Mouse (Mus musculus) embryonic facial prominence, embryonic 11.5 days (tissue): ENCODE data around the gene Atp1a2. TPM values are rescaled to one million over a fixed set of nuclear protein-coding genes. Genes with fewer than 3 reads are reported as not detected.
A peak's percentile ranks its signal among the peaks of the same experiment; 100 is the strongest.

Experiments used
- ATAC-seq: fragments of 200-750 bp; cut with Nextera tagmentation; replicated peaks from 2 replicates; pipeline ENCODE4 v1.8.0; 2017; ENCODE audit warnings: low read depth; ENCODE audit not compliant: insufficient number of reproducible peaks, low FRiP score, low TSS enrichment
- DNase-seq: peaks from one replicate; pipeline ENCODE4 v3.0.0-alpha.2; 2015; ENCODE audit warnings: low spot score
- H3K27ac ChIP-seq: fragments of 300-500 bp; sonication (generic); replicated peaks from 2 replicates; pipeline ENCODE4 v1.5.1; 2014; ENCODE audit warnings: mild to moderate bottlenecking, low read depth, low read length, control low read depth
- H3K27me3 ChIP-seq: fragments of 300-500 bp; sonication (generic); 2 replicates; pipeline ENCODE4 v1.6.1; 2014; ENCODE audit warnings: mild to moderate bottlenecking, low read length, moderate library complexity, mixed read lengths; ENCODE audit not compliant: control insufficient read depth, insufficient read depth
- H3K36me3 ChIP-seq: fragments of 300-500 bp; sonication (generic); replicated peaks from 2 replicates; pipeline ENCODE4 v1.6.1; 2014; ENCODE audit warnings: low read depth, mild to moderate bottlenecking, low read length, moderate library complexity, mixed read lengths; ENCODE audit not compliant: control insufficient read depth, insufficient read depth
- H3K4me1 ChIP-seq: fragments of 300-500 bp; sonication (generic); 2 replicates; pipeline ENCODE4 v1.6.1; 2014; ENCODE audit warnings: low read length, mixed read lengths; ENCODE audit not compliant: control insufficient read depth, insufficient read depth
- H3K4me2 ChIP-seq: fragments of 300-500 bp; sonication (generic); 2 replicates; pipeline ENCODE4 v1.6.1; 2014; ENCODE audit warnings: low read depth, mild to moderate bottlenecking, control low read depth, low read length, moderate library complexity
- H3K4me3 ChIP-seq: fragments of 300-500 bp; sonication (generic); 2 replicates; pipeline ENCODE4 v1.5.1; 2014; ENCODE audit warnings: low read depth, low read length, control low read depth
- H3K9ac ChIP-seq: fragments of 300-500 bp; sonication (generic); replicated peaks from 2 replicates; pipeline ENCODE4 v1.6.1; 2014; ENCODE audit warnings: mild to moderate bottlenecking, control low read depth, low read length
- H3K9me3 ChIP-seq: fragments of 300-500 bp; sonication (generic); replicated peaks from 2 replicates; pipeline ENCODE4 v1.6.1; 2016; ENCODE audit warnings: mild to moderate bottlenecking, low read length, inconsistent platforms, mixed read lengths; ENCODE audit not compliant: control insufficient read depth
- WGBS: fragments of 180-500 bp; shearing (Covaris S2); extraction: QIAGEN DNeasy Blood & Tissue Kit; methylation state at CpG from one replicate; pipeline ENCODE4 v1.1.7; 2014; 5-methylcytosine and 5-hydroxymethylcytosine counted together
- polyA plus RNA-seq: library from polyadenylated mRNA; unstranded; fragments of >200 nt; fragmentation: Nextera tagmentation; extraction: Ambion mirVana; gene quantifications from 2 replicates; pipeline ENCODE4 v1.2.1, GENCODE M21; 2014

Gene Atp1a2
- polyA plus RNA-seq, 1 experiment from 2014 or later: 0.65 TPM

- no peaks in the 10 kb centered on the region for H3K4me1 ChIP-seq
- peak within 1 kb of the TSS; percentile 22; the same call in 1 of the 2 replicates for H3K9ac ChIP-seq
- peak within 1 kb of the TSS; percentile 60 for H3K4me2 ChIP-seq
- H3K27ac ChIP-seq: no peak within 1 kb of the TSS
- peak within 1 kb of the TSS; percentile 33 for H3K4me3 ChIP-seq
- H3K36me3 ChIP-seq: no peaks in the 10 kb centered on the region
- ATAC-seq (peak; percentile 89), DNase-seq (peak; percentile 88)
- H3K27me3 ChIP-seq: peaks cover 20% of the 10 kb centered on the region
- no peaks in the 10 kb centered on the region for H3K9me3 ChIP-seq
- WGBS: 2% methylated on average over 38 of the region's 38 CpGs
Measured at GRCm38 (mm10) chr1:172340729-172341321, 43.0 kb upstream of the Atp1a2 start, which contains the start of gene Kcnj10. Gene Kcnj10 (plus strand): TSS chr1:172341210.

DNA sequence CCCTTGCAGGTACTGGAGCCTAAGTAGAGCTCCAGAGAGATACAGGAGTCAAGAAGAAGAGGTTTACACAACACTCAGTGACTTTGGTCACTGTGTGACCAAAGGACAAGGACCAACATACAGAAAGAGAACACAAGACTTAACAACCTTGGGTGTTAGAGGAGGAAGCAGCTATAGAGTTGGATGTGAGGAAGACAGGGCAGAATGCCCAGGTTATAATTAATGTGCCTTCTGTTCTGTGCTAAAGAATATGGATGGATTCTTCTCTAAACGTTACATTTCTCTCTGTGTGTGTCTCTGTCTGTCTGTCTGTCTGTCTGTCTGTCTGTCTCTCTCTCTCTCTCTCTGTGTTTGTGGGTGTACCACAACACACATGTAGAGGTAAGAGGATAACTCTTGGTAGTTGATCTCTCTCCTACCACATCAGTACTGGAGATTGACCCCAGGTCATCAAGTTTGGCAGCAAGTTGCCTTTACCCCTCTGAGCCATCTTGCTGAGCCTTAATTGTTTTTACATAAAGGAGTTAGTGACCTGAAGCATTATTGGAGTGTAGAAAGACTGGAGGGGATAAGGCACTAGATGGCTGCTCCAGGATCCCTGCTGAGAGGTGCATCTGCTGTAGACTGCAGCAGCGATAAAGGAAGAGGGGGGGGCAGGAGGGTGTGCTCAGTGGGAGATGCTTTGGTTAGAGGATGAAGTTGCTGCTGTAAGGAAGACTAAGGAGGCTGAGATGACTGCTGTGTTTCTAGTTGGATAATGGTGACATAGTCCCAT, 39.7 kb upstream of the Atp1a2 start:
- Histone ChIP-seq H3K9me3 (no peaks in the 10 kb centered on the region), H3K4me2 (no peak overlapping the region), H3K27me3 (peaks cover 20% of the 10 kb centered on the region), H3K36me3 (no peaks in the 10 kb centered on the region), H3K27ac (no peak overlapping the region), H3K4me1 (no peaks in the 10 kb centered on the region), H3K9ac (no peak overlapping the region), H3K4me3 (no peak overlapping the region)
- DNase-seq (no peak), ATAC-seq (no peak)
- 46% methylated on average over 2 of the region's 2 CpGs for WGBS

GRCm38 (mm10) chr1:172335804-172336203, 37.9 kb upstream of the Atp1a2 start:
- H3K9ac ChIP-seq: no peak overlapping the region
- no peaks in the 10 kb centered on the region for H3K4me1 ChIP-seq
- no peak overlapping the region for H3K4me3 ChIP-seq
- DNase-seq: no peak
- no peak overlapping the region for H3K27ac ChIP-seq
- no peaks in the 10 kb centered on the region for H3K9me3 ChIP-seq
- 76% methylated on average over 15 of the region's 15 CpGs for WGBS
- H3K36me3 ChIP-seq: no peaks in the 10 kb centered on the region
- H3K27me3 ChIP-seq: peaks cover 9% of the 10 kb centered on the region
- no peak for ATAC-seq
- H3K4me2 ChIP-seq: no peak overlapping the region

DNA sequence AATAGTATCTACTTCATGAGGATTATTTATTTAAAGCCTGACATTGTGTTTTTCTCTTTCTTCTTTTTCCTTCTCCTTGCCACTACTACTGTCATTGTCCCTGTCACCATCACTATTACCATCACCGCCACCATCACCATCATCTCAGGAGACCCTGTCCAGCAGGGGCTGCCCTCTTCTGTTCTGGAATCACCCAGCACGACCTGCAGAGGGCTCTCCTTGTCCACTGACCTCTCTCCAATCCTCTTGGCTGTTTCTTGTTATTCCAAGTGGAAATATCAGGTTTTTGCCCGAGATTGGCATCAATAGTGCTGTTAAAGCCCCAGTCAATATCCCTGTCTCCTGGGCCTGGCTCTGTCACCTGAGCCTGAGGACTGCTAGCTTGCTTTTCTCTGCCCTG, 35.6 kb upstream of the Atp1a2 start:
- ATAC-seq: no peak
- 21% methylated on average over 3 of the region's 3 CpGs for WGBS
- no peaks in the 10 kb centered on the region for H3K36me3 ChIP-seq
- no peak for DNase-seq
- no peaks in the 10 kb centered on the region for H3K4me1 ChIP-seq
- no peak overlapping the region for H3K27ac ChIP-seq
- H3K4me3 ChIP-seq: no peak overlapping the region
- H3K9me3 ChIP-seq: no peaks in the 10 kb centered on the region
- H3K27me3 ChIP-seq: peaks cover 2% of the 10 kb centered on the region; the same call in 1 of the 2 replicates
- H3K4me2 ChIP-seq: no peak overlapping the region
- no peak overlapping the region for H3K9ac ChIP-seq

DNA sequence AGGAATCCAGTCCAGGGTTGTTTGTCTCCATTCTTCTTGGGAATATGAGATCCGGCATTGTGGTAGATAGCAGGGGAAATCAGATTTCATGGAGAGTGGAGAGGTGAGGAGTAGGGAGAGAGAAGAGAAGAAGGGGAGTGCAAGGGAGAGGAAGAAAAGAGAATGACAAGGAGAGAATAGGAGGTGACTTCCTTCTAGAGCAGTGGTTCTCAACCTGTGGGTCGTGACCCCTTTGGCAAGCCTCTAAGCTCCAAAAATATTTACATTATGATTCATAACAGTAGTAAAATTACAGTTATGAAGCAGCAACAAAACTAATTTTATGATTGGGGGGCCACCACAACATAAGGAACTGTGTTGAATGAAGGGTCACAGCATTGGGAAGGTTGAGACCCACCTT, 35.1 kb upstream of the Atp1a2 start:
- ATAC-seq: no peak
- Histone ChIP-seq H3K9me3 (no peaks in the 10 kb centered on the region), H3K36me3 (no peaks in the 10 kb centered on the region), H3K4me3 (no peak overlapping the region), H3K4me2 (no peak overlapping the region), H3K4me1 (no peaks in the 10 kb centered on the region), H3K27me3 (peaks cover 6% of the 10 kb centered on the region), H3K27ac (no peak overlapping the region), H3K9ac (no peak overlapping the region)
- 84% methylated on average over 2 of the region's 2 CpGs for WGBS
- DNase-seq: no peak

- 75% methylated on average over 8 of the region's 8 CpGs for WGBS
- Histone ChIP-seq H3K4me1 (no peaks in the 10 kb centered on the region; the same call in 1 of the 2 replicates), H3K9ac (no peak overlapping the region), H3K27me3 (peaks cover 19% of the 10 kb centered on the region), H3K36me3 (no peaks in the 10 kb centered on the region), H3K4me3 (no peak overlapping the region), H3K9me3 (no peaks in the 10 kb centered on the region), H3K27ac (no peak overlapping the region), H3K4me2 (no peak overlapping the region)
- DNase-seq (no peak), ATAC-seq (no peak)
Measured at GRCm38 (mm10) chr1:172331422-172331947, 33.6 kb upstream of the Atp1a2 start.

- Histone ChIP-seq H3K36me3 (no peaks in the 10 kb centered on the region), H3K27ac (no peak overlapping the region), H3K9me3 (no peaks in the 10 kb centered on the region), H3K9ac (no peak overlapping the region), H3K4me3 (no peak overlapping the region), H3K4me2 (no peak overlapping the region), H3K27me3 (peaks cover 34% of the 10 kb centered on the region), H3K4me1 (no peaks in the 10 kb centered on the region; the same call in 1 of the 2 replicates)
- WGBS: 77% methylated on average over 6 of the region's 6 CpGs
- DNase-seq (no peak), ATAC-seq (no peak)
Measured at GRCm38 (mm10) chr1:172329616-172330015, 31.8 kb upstream of the Atp1a2 start.

DNA sequence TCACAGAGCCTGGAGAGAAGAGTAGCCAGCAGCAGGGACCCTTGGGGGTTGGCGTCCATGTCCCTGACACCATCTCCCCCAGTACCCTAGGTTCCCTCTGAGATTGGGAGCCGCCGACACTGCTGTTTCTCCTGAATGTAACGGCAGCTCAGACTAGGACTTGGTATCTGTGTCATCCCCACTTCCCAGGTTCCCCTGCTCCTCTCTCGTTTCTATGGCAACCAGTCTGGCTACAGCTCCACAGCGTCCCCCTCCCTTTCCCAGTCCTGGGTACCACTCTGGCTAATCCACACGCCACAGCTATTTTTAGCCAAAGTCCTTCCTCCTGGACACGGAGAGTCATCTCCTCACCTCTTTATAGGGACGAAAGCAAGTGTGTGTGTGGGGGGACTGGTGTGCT, 31.3 kb upstream of the Atp1a2 start, which contains the start of gene Kcnj9:
Kcnj9 (minus strand) TSS at position 188 of the 400 bp plus-strand sequence.
- peaks cover 34% of the 10 kb centered on the region for H3K27me3 ChIP-seq
- H3K4me3 ChIP-seq: no peak within 1 kb of the TSS
- H3K27ac ChIP-seq: no peak within 1 kb of the TSS
- H3K9me3 ChIP-seq: no peaks in the 10 kb centered on the region
- 32% methylated on average over 9 of the region's 9 CpGs for WGBS
- H3K4me2 ChIP-seq: no peak within 1 kb of the TSS
- no peaks in the 10 kb centered on the region for H3K36me3 ChIP-seq
- no peak within 1 kb of the TSS for H3K9ac ChIP-seq
- no peak; the same call in 1 of the 2 replicates for ATAC-seq
- peak; percentile 39 for DNase-seq
- no peaks in the 10 kb centered on the region; the same call in 1 of the 2 replicates for H3K4me1 ChIP-seq
